Mouse (Mus musculus) adrenal gland (tissue): ENCODE data around the gene Plcl1.

Experiments
- intact Hi-C: fragments of 180-260 bp; cut with DNase I; formaldehyde crosslinking; loops from one replicate; pipeline ENCODE4 v1.15.1; 2025

Gene Plcl1

DNA sequence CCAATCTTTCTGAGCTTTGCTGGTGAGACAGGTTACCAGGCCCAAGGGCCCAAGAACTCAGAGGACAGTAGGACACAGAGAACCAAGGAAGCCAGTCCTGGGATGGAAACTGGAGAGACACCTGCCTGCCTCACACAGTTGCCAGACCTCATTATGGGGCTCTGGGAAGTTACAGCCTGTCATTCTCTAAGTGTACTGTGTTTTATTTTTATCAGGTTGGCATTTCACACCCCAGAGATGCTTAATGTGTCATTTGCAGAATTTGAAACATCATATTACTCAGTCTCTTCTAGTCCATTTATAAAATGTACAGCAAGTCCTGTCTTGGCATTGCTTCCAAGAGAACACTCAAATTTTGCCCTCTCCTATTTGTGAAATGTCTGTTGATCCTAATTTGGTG lies 111.5 kb downstream of the Plcl1 start:
- intact Hi-C loops = no loop called here

DNA sequence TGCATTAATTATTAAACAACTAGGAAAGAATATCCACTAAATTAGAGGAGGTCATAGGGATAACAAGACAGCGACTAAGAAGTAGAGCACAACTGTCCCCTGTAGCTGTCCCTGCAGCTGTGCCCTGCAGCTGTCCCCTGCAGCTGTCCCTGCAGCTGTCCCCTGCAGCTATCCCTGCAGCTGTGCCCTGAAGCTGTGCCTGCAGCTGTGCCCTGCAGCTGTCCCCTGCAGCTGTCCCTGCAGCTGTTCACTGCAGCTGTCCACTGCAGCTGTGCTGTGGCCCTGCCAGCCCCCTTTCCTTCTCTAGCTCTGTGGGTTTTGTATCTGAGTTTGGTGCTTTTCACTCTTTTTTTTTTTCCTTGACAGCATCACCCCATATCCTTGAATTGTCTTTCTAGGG lies 118.2 kb downstream of the Plcl1 start:
- intact Hi-C loops = no loop called here

DNA sequence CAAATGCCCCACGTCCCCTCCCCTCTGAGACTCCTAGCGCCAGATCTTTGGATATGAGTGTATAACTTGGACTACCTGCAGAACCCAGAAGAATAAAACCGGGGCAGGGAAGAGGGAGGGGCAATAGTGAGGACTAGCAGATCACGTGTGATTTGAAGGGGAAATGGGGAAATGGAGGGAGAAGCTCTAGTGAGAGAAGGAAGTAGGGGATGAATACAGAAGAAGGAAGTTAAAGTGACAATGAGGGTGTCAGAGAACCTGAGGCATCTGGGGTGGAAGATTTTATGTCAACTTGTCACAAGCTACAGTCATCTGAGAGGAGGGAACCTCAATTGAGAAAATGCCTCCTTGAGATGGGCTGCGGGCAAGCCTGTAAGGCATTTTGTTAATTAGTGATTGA lies 119.4 kb downstream of the Plcl1 start:
- intact Hi-C loops = no loop called here

DNA sequence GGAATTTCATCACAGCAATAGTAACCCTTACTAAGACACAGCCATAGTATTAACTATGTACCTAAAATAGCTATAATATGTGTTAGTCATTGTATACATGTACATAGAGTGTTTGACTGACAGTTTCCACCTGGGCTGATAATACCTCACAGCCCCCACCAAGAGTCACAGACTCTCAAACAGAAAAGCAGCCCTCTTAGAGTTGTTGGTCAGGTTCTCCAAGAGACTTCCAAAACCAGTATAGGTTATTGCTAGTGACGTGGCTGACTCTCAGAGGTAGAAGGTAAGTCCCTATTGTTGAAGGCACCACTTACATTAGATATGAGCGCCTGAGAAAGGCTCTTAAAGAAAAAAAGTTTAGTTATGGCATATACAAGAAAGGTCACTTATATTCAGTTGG lies 120.0 kb downstream of the Plcl1 start:
- intact Hi-C loops = no loop called here

DNA sequence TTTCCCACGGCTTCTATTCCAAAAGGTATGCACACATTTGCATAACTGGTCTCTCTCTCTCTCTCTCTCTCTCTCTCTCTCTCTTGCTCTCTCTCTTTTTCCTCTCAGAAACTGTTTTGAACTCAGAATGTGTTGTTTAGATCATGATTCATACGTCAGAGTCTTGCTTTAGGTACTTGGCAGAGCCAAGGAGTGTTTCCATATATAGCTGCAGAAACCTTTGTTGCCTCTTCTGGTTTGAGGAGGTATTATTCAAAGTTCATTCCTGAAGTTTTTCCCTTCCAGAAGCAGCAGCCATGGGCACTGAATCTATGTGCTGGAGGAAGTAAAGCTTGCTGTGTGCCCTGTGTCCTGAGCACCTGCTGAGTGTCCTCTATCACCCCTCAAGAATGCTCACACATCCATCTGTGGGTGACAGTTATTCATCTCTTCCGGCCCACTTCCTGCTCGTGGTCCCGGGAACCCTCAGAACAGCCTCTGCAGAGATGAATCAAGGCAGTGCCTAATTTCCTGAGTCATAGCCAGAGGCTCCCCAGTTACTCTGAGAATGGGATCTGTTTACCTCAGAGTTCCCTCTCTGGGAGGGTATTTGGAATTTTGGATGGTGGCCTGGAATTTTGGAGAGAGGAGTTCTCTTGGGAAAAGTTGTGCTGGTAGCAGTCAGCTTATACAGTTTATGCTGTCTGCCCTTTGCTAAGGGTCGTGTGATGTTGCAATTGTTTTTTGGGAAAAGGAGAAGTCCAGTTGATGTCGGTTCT lies 123.0 kb downstream of the Plcl1 start:
- intact Hi-C loops = no loop called here

DNA sequence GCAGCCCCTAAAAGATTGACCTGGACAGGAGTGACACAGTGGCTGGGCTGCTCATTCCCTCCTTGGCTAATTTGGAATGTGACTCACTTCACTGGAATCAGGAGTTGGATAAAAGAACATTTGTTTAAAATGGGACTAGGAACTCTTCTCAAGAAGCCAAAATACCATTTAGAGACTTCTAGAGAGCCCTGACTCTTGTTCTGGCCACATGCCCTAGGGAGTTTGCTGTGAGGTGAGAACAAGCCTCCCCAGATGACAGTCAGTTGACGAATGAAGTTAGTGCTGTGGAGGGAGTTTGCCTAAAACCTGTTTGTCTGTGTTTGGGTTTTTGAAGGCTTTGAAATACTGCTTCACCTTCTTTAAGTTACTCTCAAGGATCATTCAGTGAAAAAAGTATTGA lies 128.1 kb downstream of the Plcl1 start:
- intact Hi-C loops = no loop called here

DNA sequence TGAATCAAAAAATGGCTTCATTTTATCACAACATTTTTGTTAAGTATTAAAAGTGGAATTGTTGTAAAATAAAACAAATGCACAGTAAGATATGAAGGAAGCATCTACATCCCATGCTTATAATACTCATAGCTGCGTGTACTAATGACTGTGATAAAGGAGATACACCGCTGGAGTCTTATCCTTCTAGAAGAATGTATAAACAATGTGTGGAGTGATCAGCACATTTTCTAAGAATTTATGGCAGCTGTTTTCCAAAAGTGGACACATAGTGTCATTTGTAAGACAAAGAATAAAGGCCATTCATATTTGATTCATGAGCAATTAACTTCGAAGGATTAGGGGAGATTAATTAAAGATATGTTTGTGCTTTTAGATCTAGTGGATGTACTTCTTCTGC lies 148.7 kb downstream of the Plcl1 start:
- intact Hi-C loops = no loop called here

DNA sequence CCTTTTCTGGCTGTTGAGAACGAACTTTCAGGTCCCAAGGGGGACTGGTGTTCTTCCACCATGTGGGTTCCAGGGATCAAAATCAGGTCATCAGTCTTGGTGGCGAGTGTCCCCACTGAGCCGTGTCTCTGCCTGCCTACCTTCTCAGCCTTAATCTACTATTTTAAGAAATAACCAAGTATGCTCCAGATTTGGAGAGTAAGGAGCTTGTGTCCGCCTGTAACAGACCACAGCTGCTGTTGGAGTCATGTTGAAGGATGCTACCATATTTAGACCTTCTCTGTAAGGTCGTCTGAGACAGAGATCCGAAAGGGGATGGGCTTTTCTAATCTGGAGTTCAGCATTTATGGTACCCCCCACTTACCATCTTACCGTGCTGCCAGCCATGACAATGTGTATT lies 152.2 kb downstream of the Plcl1 start:
- intact Hi-C loops = no loop called here

DNA sequence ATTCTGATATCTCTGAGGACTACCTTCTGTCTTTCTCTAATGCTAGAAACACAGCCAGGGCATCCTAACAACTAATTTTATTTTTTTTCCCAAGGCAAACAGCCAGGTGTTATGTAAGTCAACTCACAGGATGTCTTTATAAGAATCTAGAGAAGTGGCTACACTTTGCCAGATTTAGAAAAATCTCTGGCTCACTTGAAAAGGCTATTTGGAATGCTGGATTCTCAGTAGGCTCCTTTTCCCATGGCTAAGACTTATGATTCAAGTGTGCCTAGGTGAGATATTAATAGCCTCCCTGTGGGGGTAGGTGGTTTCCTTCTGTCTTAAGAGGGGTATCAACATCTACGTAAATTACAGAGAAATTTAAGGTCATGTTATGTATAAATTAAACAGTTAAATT lies 152.7 kb downstream of the Plcl1 start:
- intact Hi-C loops = no loop called here

DNA sequence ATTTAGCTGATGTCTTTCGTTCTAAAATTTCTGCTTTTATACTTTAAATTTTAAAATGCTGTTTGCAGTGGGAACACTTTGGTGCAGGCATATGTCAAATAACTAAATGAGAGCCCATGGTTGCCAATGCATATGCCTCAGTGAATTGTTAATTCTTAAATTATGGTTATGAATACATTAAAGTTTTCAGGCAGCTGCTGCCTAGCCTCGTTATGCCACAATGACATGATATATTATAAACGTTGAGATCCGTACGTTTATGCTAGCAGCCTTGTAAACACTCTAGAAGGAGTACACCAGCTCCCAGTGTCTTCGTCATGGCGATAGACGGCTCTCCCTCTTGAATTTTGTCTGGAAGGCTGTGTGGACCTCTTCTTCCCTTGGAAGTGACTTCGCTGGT lies 154.3 kb downstream of the Plcl1 start:
- intact Hi-C loops = no loop called here

DNA sequence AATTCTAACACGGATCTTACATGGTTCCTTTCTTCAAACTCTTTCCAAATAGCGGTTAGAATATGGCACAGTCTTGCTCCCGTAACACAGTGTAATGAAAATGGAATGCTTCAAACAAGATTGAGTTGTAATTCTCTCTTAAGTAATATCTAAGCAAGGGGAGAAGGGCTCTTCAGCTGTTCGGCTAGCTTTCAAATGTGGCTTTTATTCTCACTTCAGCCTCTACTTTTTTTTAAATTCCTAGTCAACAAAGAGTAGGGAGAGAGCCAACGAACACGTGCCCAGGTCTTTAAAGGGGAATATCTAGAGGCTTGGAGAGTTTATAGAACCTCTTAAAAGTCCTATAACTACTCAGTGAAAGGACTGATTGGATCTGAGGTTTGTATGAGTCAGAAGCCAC lies 160.2 kb downstream of the Plcl1 start:
- intact Hi-C loops = no loop called here

DNA sequence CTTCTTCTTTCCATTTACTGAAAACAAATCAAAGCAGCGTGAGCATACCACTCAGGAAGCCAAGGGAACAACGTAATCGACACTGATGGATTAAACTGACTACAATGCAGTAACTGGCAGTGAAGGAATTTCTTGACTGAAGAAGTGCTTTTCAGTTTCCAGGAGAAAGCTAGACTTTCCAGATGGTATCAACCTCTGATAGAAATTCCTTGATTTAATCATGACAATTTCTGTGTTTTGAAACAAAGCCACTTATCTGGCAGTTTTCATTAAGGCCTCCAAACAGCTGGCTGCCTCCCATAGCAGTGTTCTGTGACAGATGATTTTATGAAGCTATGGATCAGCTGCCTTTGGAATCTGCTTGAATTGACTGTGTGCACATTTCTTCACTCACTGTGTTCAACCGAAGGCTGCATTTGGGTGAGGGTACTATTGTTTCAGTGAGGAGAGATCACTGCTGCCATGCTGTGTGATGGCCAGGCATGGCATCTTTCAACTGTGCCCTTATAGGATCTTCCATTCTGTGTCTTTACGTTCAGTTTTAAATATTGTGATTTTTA lies 162.2 kb downstream of the Plcl1 start:
- intact Hi-C loops = no loop called here

DNA sequence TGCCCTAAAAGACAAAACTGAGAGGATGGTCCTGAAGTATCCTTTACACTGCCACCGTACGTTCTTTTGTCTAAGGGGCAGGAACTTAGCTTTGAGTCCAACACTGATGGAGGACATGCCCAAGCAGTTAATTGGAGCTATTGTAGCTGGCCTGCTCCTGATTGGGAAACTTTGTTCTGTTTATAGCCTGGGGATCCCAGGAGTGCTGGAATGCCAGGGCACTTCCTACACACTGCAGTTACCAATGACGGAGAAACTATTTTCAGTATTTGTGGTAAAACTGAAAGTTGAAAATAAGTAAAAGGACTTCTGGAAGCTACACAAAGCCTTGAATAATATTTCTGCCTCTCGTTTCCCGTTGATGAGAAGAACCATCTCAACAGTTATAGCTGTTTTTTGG lies 164.5 kb downstream of the Plcl1 start:
- intact Hi-C loops = no loop called here

DNA sequence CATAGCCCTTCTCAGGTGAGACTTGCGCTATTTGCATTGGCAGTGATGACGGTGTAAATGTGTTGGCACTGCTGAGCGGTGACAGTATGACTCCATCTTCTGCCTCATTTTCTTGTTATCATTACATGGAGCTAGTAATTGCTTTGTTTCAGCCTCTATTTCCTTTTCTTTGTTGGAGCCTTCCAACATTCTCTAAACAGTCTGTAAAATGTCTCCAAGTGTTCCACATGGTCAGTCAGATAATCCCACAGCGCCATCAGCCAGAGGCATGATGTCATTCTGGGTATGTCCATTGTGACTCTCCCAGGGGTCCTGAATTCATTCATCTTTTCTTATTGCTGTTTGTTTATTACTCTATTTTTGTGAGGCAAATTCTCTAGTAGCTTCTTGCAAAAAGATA lies 165.7 kb downstream of the Plcl1 start:
- intact Hi-C loops = no loop called here

DNA sequence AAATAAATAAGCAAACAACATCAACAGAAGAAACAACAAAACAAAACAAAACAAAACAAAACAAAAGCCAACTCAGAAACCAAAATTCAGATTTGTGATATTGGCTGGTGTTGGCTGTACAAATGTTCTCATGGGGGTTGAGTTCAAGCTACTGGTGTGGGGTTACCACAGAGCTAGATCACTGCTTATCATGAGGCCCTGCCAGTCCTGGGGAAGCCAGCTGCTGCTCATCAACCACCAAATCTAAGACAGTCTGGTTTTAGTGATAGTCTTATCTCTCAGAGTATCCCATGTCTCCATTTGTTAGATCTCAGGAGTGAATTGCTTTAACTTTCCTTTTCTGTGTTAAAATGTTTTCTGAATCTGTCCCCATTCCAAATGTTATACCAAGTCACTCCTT lies 166.5 kb downstream of the Plcl1 start:
- intact Hi-C loops = no loop called here

DNA sequence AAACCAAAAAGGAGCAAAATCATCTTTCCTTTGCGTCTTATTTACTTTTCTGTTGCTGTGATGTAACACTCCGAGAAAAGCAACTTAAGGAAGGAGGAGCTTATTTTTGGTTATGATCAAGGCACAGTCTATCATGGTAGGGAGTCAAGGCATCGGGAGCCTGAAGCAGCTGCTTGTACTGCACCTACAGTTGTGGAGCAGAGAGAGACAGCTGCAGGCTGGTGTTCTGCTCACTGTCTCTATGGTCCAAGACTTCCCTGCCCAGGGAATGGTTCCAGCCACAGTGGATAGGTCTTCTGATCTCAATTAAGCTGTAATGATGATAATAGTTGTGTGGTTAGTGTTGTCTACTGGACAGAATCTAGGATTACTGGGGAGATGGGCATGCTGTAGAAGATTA lies 166.9 kb downstream of the Plcl1 start:
- intact Hi-C loops = no loop called here

DNA sequence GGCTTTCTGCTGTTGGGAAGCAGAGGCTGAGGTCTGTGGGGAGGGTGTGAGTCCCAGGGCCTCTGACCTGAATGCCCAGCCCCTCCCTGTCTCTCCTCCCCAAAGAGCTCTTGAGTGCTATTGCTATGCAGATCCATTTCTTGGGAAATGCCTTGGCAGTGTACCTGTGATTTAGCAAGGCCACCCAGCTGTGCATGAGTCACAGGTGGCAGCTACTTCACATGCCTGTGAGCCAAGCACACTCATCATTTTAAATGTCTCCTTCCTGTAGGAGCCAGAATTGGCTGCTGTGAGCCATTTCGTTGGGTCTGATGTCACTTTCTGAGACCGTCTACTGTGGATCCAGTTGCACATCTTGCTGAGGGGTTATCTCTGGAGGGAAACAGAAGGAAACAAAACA lies 170.2 kb downstream of the Plcl1 start:
- intact Hi-C loops = no loop called here

DNA sequence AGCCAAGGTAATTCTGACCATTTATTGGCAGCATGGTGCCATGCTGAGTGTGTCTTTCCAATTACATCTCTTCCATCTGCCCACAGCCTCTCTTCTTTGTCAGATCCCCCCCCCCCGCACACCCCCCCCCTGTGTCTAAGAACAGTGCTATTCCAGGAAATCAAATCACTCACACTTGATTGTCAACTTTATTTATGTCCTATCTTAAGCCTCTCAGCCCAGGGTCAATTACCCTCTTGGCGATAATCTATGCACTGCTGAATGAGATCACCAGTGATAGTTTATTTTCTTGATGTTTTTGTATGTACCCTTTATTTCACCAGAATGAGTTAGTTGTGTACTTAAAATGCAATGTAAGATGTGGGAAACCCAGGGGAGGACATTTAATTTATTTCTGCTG lies 176.0 kb downstream of the Plcl1 start:
- intact Hi-C loops = no loop called here

DNA sequence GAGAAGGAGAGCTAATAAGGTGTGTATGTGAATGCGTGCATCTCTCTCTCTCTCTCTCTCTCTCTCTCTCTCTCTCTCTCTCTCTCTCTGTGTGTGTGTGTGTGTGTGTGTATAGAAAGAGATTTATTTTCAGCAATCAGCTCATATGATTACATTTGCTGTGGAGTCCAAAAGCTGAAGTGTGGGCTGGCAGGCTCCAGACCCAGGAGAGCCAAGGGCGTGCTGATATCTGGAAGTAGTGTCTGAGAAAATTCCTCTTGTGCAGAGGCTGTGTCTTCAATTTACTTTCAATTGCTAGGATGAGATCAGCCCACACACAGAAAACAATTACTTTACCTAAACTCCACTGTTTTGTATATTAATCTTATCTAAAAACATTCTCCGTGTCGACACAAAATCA lies 179.7 kb downstream of the Plcl1 start:
- intact Hi-C loops = no loop called here

DNA sequence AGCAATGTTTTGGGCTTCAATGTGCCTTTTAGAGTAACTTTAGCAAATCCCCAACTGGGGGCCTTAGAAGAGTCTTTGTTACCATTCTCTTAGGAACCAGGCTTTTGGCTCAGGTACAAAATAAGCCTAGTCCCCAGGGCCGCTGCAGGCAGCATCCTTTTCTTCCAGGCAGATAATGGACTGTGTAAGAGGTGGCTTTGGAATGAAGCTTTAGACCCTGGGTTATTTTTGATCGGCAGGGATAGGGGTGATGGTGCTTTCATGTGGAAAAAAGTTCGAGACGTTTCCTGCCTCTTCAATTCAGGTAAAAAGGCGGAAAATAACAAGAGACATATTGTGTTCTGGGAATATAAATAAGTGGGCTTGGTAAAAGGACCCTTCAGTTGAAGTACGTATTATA lies 182.4 kb downstream of the Plcl1 start:
- intact Hi-C loops = no loop called here

DNA sequence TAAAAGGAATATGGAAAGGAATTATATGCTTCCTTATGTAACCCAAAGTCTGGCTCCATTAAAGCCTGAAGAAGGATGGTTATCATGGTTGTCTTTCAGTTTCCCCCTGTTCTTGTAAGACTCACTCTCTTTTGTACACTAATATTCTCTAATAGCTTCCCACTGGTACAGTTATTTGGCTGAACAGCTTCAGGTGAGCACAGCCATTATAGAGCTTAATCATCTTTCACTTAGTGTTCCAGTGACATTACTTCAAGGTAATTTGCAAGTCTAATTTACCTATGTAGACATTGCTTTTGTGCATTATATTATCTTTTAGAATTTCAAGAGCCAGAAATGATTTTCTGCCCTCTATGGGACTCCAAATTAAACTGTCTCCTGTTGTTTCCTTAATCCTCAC lies 184.3 kb downstream of the Plcl1 start:
- intact Hi-C loops = no loop called here

DNA sequence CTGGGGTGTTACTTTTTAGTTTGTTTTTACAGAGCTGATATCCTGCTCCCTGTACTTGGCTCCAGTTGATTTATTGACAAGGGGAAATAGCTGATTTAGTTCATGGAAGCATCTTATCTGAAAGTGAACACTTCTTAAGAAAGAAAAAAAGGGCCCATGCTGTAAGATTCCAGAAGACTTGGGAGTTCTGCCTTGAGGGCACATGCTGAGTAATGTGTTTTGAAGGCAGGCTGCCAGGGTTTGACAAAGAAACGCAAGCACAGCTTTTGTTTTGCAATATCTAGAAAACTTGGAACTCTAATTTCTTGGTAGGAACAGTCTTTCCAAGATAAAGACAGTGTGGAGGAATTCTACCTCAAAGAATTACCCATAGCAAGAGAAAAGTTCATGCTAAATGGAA lies 194.8 kb downstream of the Plcl1 start:
- intact Hi-C loops = no loop called here

DNA sequence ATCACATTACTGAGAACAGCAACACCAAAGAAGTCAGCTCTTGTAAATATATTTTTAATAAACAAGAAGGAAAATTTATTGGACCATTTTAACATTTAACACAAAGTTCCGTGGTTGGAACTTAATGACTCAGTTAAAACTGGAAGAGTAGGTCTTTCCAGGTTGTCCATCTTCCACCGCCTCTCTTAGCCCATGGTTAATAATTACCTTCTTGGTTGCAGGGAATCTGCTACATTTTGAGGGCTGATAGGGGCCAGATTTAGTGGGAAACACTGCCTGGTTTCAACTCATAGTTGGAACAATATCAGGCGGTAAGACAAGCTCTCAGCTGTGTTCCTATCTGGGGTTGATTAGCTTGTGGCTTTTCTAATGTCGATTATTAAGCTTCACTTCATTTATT lies 198.9 kb downstream of the Plcl1 start:
- intact Hi-C loops = no loop called here

DNA sequence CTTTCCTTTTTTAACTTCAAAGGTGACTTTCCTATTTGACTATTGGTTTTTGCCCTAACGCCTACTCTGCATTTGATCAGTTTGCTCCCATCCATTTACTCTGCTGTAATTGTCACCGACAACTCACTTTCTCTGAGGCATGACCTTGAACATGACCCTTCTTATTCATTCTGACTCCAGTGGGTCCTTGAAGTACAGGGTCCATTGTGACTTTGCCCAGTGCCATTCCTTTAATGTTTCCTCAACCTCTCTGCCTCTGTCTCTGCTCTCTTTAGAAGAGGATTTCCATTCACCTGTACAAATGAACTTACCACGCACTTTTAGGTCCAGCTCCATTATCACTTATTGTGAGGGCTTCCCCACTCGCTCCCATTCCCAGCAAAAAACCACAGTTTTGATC lies 199.7 kb downstream of the Plcl1 start:
- intact Hi-C loops = no loop called here
